Mouse (Mus musculus) induced T-regulatory cell, adult 2 months (primary cell): ENCODE measurements around the gene Uqcr11.
A peak's percentile ranks its signal among the peaks of the same experiment; 100 is the strongest.

Experiments used
- DNase-seq: peaks from one replicate; pipeline ENCODE4 v3.0.0-alpha.2; 2012; ENCODE audit warnings: low read depth

Gene Uqcr11

GRCm38 (mm10) chr10:80406684-80407501 lies at the start of gene Uqcr11:
TSS of gene Uqcr11 (minus strand) at chr10:80406830.
- DNase-seq, result peak; percentile 96

GRCm38 (mm10) chr10:80455697-80456096 lies 49.1 kb upstream of the Uqcr11 start:
- no peak for DNase-seq

GRCm38 (mm10) chr10:80454781-80455180 lies 48.2 kb upstream of the Uqcr11 start:
- no peak for DNase-seq

- DNase-seq, result no peak
Measured at GRCm38 (mm10) chr10:80453601-80454000, 47.0 kb upstream of the Uqcr11 start.

GRCm38 (mm10) chr10:80450599-80450998 lies 44.0 kb upstream of the Uqcr11 start:
- no peak for DNase-seq

- peak; percentile 93 for DNase-seq
Measured at GRCm38 (mm10) chr10:80445898-80446601, 39.4 kb upstream of the Uqcr11 start.

GRCm38 (mm10) chr10:80445052-80445451 lies 38.4 kb upstream of the Uqcr11 start:
- no peak for DNase-seq

GRCm38 (mm10) chr10:80444339-80445045 lies 37.9 kb upstream of the Uqcr11 start:
- no peak for DNase-seq

GRCm38 (mm10) chr10:80443575-80444278 lies 37.1 kb upstream of the Uqcr11 start:
- DNase-seq, result no peak

GRCm38 (mm10) chr10:80442989-80443388 lies 36.4 kb upstream of the Uqcr11 start:
- DNase-seq, result peak; percentile 23

- no peak for DNase-seq
Measured at GRCm38 (mm10) chr10:80441598-80441997, 35.0 kb upstream of the Uqcr11 start.

- DNase-seq, result no peak
Measured at GRCm38 (mm10) chr10:80440031-80440430, 33.4 kb upstream of the Uqcr11 start.

GRCm38 (mm10) chr10:80437973-80438372 lies 31.3 kb upstream of the Uqcr11 start:
- DNase-seq, result no peak

GRCm38 (mm10) chr10:80436276-80436675 lies 29.6 kb upstream of the Uqcr11 start:
- no peak for DNase-seq

- DNase-seq, result no peak
Measured at GRCm38 (mm10) chr10:80435764-80436163, 29.1 kb upstream of the Uqcr11 start.

- no peak for DNase-seq
Measured at GRCm38 (mm10) chr10:80434823-80435222, 28.2 kb upstream of the Uqcr11 start.

GRCm38 (mm10) chr10:80434233-80434592 lies 27.6 kb upstream of the Uqcr11 start:
- DNase-seq, result no peak

GRCm38 (mm10) chr10:80433513-80434232 lies 27.0 kb upstream of the Uqcr11 start, which contains the start of gene Tcf3:
TSS of gene Tcf3 (minus strand) at chr10:80433647.
- DNase-seq, result peak; percentile 98

- DNase-seq, result peak; percentile 59
Measured at GRCm38 (mm10) chr10:80432936-80433512, 26.4 kb upstream of the Uqcr11 start.

- DNase-seq, result no peak
Measured at GRCm38 (mm10) chr10:80432387-80432785, 25.8 kb upstream of the Uqcr11 start.
